Mouse (Mus musculus): ENCODE results near the gene Nova2. TPM values are rescaled to one million over a fixed set of nuclear protein-coding genes. Genes with fewer than 3 reads are reported as not detected.

Nova2 gene
- 0.08 and 0.13 TPM in 2 replicates for polyA plus RNA-seq (2012; rRNA removed)

DNA sequence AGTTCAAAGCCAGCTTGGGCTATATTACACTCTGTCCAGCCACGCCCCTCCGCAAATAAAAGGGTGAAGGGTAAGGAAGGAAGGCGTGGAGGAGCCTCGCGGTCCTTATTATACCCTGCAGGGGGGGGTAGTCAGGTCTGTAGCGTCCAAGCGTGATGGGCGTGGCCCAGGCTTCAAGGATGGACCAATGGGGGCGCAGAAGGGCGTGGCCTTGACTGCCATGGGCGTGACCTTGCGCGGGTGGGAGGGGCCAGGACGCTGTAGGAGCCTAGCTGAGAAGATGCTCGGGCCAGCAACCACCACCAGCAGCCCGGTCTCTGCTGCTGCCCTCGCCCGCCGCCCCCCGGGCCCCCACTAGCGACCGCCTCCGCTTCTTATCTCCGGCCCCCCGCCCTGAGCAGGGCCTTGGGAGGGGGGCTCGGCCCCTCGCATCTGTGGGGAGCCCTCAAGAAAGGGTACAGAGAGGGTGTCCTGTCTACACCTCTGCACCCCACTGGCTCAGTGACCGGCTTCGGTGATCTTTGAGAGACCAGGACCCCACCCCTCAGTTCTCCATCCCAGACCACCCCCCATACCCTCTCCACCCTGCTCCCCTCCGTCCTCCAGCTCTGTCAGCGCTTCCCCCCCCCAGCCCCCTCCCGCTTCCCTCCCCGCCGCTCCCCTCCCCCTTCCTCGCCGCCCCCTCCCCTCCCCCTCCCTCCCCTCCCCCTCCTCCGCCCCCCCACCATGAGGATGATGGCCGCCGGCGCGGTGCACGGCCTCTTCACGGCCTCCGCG, at the start of gene Nova2:
Nova2 (plus strand) TSS at position 727 of the 777 bp plus-strand sequence.

DNA sequence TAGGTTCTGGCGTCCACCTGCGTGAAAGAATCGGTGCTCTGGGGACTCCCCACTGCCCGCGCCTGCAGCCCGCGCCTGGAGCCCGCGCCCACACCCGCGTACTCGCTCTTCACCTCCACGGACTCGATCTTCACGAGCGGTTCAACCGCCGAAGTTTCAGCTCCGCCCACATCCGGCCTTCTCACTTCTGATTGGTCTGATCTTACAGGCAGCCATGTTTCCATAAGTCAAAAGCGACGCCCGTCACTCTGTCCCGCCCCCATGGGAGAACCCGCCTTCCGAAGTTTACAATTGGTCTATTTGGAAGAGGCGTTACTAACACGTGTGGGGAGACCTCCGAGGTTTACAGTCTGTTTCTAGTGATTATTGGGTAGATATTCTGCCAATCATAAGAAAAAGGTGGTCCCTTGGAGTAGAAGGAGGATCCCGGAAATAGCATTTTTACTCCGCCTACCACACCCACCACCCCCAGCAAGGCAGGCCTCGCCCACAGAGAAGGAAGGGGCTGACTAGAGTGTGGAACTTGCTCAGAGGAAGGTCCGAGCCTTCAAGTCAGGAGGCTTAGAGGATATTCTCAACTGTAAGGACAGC, 15.4 kb upstream of the Nova2 start, which contains the start of gene Ccdc61:
Ccdc61 (minus strand) TSS at position 175 of the 591 bp plus-strand sequence.

DNA sequence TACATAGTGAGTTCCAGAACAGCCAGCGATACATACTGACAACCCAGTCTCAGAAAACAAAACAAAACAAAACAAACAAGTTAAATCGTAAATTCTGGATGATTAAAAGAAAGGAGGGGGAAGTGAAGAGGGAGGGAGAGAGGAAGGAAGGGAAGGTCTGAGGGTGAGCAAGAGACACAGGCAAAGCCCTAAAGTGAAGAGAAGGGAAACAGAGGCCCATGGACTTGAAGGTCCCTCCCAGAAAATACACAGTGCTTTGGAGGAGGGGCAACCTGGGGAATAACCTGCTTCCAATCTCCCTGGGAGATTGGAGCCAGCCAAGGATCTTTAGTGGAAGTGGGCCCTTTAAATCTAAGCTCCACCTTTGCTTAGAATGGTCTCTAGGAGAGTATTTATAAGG, 61.4 kb downstream of the Nova2 start, which contains the start of gene Nanos2:
Nanos2 (plus strand) TSS at position 301 of the 400 bp plus-strand sequence.

DNA sequence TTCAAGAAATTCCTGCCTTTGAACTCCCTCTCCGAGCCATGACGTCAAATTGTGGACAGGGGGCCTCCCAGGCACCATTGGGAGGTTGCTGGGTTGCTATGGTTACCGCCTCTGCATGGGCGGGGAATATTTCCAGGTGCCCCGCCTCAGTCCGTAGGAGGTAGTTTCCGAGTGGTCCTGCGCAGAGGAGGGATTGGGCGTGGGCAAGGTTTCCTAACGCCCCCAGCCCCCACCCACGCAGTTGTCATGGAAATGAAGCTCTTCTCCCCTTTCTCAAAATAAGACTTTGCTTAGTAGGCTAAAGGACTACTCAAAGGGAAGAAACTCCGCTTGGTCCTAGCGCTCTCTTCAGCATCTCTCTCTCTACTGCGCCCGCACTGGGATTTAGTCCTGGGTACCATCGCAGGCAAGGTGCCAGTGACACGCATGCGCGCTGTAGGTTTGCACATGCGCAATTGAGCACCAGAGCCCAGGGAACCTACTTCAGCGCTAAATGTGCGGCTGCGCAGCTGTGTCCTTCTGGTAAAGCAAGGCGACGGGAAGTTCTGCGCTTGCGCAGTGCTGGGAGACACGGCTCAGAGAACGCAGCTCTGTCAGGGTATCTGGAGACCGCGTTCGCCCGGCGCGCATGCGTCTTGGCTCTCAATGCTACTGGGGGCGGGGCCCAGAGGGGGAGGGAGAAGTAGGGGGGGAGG, 65.1 kb downstream of the Nova2 start, which contains the start of gene Mypop:
Mypop (plus strand) TSS at position 645 of the 695 bp plus-strand sequence.

DNA sequence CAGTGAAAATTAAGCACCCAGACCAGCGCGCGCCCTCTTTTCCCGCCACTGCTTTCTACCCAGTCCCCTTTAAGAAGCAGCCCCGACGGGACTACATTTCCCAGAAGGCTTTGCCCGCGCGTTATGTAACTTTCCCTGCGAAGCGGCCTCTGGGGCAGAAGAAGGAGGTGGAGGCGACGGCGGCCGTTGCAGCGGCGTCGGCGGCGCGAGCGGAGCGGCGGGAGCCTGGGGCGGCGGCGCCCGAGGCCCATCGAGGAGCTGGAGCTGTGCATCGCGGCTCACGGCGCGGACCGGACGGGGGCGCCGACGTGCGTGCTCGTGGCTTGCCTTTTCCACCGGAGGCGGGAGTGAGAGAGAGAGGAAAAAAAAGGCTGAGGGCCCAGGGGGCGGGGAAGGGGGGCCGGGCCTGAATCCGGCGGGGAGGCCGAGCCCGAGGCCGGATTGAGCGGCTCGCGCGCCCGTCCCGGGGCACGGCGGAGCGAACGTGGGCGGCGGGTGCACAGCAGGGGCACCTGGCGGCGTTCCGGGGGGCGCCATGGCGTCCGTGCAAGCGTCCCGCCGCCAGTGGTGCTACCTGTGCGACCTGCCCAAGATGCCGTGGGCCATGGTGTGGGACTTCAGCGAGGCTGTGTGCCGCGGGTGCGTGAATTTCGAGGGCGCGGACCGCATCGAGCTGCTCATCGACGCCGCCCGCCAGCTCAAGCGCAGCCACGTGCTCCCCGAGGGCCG, 78.4 kb downstream of the Nova2 start, which contains the start of gene Irf2bp1:
Irf2bp1 (plus strand) TSS at position 143 of the 729 bp plus-strand sequence.

Other genes with a start within 250 kb of the Nova2 start
- not detected in 2 replicates for gene Psg20, start 239.7 kb upstream of the Nova2 start, polyA plus RNA-seq (2012; rRNA removed)
- 0.04 and 0.05 TPM in 2 replicates for gene Psg22, start 207.8 kb upstream of the Nova2 start, polyA plus RNA-seq (2012; rRNA removed)
- 0.02 TPM in 1 of 2 replicates, not detected in the other for gene Psg19, start 127.4 kb upstream of the Nova2 start, polyA plus RNA-seq (2012; rRNA removed)
- 0.01 TPM in 1 of 2 replicates, not detected in the other for gene Psg17, start 104.3 kb upstream of the Nova2 start, polyA plus RNA-seq (2012; rRNA removed)
- 0.53 and 0.58 TPM in 2 replicates for gene Mill2, start 85.9 kb upstream of the Nova2 start, polyA plus RNA-seq (2012; rRNA removed)
- 92.2 and 111 TPM in 2 replicates for gene Pglyrp1, start 54.6 kb upstream of the Nova2 start, polyA plus RNA-seq (2012; rRNA removed)
- gene Ccdc61, start 15.5 kb upstream of the Nova2 start, polyA plus RNA-seq (2012; rRNA removed), result 7.7 and 9.0 TPM in 2 replicates
- not detected in 2 replicates for gene Nanos2, start 61.5 kb downstream of the Nova2 start, polyA plus RNA-seq (2012; rRNA removed)
- 0.18 and 0.19 TPM in 2 replicates for gene Mypop, start 65.4 kb downstream of the Nova2 start, polyA plus RNA-seq (2012; rRNA removed)
- 7.0 and 7.7 TPM in 2 replicates for gene Irf2bp1, start 78.2 kb downstream of the Nova2 start, polyA plus RNA-seq (2012; rRNA removed)
- 33.5 and 37.3 TPM in 2 replicates for gene Foxa3, start 97.7 kb downstream of the Nova2 start, polyA plus RNA-seq (2012; rRNA removed)
- 22.4 and 28.2 TPM in 2 replicates for gene Sympk, start 98.5 kb downstream of the Nova2 start, polyA plus RNA-seq (2012; rRNA removed)
- not detected in 2 replicates for gene Rsph6a, start 128.8 kb downstream of the Nova2 start, polyA plus RNA-seq (2012; rRNA removed)
- gene Dmwd, start 150.3 kb downstream of the Nova2 start, polyA plus RNA-seq (2012; rRNA removed), result 17.7 and 21.3 TPM in 2 replicates
- 28.8 and 30.2 TPM in 2 replicates for gene Dmpk, start 158.0 kb downstream of the Nova2 start, polyA plus RNA-seq (2012; rRNA removed)
- gene Six5, start 168.7 kb downstream of the Nova2 start, polyA plus RNA-seq (2012; rRNA removed), result 5.0 and 6.1 TPM in 2 replicates
- 0.11 and 0.14 TPM in 2 replicates for gene Gm4969, start 192.5 kb downstream of the Nova2 start, polyA plus RNA-seq (2012; rRNA removed)
- gene Fbxo46, start 194.0 kb downstream of the Nova2 start, polyA plus RNA-seq (2012; rRNA removed), result 2.1 and 2.2 TPM in 2 replicates
- gene Qpctl, start 223.4 kb downstream of the Nova2 start, polyA plus RNA-seq (2012; rRNA removed), result 2.8 and 3.1 TPM in 2 replicates
- 42.5 and 46.3 TPM in 2 replicates for gene Snrpd2, start 223.8 kb downstream of the Nova2 start, polyA plus RNA-seq (2012; rRNA removed)
- 1.00 and 2.3 TPM in 2 replicates for gene Gipr, start 240.2 kb downstream of the Nova2 start, polyA plus RNA-seq (2012; rRNA removed)

All from liver, embryonic 18 days (tissue).